Mouse (Mus musculus): ENCODE measurements at regions not wholly inside any gene's neighbourhood (a gene's known extent, or its start where the extent isn't known, plus 50 kb on each side); places are given as distances from the start of the nearest gene placed in this dataset.

DNA sequence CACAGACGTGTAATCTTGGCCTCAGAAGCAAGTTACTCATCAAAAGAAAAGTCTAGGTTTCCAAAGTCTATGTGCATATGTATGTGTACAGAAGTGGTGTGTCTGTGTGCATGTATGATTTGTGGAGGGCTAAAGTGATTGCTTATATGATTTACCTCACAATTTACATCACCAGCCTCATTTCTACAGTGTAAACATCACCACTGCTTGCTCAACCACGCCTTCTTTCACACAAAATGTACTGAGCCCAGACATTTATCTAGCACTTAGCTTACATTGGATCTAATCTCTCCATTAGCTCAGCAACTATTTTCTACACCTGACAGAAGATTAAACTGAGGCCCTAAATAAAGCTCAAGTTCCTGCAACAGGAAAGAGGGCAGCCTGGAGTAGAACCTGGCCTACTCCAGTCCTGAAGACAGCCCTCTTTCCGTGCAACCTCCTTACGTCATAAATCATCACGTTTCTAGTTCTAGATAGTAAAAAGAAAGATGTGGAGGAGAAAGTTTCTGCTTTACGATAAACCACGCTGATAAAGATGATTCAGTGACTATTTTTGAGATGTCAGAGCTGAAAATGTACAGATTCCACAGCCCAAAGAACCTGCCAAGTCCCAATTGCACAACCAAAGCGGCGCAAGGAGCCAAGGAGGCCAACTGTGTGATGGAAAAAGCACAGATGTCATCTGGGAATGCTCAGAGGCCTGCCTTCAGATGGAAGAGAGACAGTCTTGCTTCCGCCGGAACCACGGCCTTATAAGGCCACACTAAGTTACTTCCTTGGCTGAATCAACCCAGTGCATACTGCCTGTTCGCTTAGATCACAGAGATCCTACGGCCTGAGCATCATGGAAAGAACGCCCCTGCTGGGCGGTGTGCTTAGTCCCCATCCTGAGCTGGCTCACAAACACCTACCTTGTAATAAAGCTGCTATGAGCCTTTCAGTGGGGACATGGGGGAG, 72.5 kb upstream of the Thbs1 start:
- Histone ChIP-seq H3K4me1 (ENCODE audit: insufficient read depth, low read length) (peaks cover 5% of the 10 kb centered on the region; the same call in 1 of the 2 replicates), H3K9me3 (ENCODE audit: low read length) (no peaks in the 10 kb centered on the region), H3K27me3 (ENCODE audit: insufficient read depth, low read length) (no peaks in the 10 kb centered on the region), H3K9ac (replicated peaks; ENCODE audit: low read length) (no peak overlapping the region), H3K27ac (ENCODE audit: low read length) (no peak overlapping the region), H3K4me3 (ENCODE audit: low read length) (no peak overlapping the region), H3K36me3 (ENCODE audit: insufficient read depth, low read length) (no peaks in the 10 kb centered on the region), H3K4me2 (replicated peaks; ENCODE audit: low read depth, low read length) (no peak overlapping the region)
- 76% methylated on average over 16 of the region's 16 CpGs for WGBS
- ATAC-seq (ENCODE audit: low FRiP score, low TSS enrichment) = peak; percentile 79

DNA sequence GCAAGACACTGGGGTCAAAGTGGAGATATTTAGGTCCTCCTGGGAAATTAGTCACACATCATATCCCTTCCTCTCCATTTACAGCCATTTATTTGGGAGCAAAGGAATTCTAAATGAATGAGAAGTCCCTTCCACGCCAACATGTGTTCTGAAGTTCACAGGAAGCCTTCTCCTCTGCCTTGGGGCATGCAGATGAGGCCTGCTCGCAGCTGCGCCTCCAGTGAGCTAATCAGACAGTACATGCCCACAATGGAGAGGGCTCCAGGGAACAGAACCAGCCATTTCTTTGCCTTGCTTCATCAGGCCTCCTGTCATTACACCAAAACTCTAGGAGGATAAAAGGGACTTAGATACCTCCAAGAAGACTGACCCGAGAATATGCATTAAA, 71.9 kb upstream of the Thbs1 start:
- ATAC-seq (ENCODE audit: low FRiP score, low TSS enrichment) = no peak
- Histone ChIP-seq H3K27me3 (ENCODE audit: insufficient read depth, low read length) (no peaks in the 10 kb centered on the region), H3K9ac (replicated peaks; ENCODE audit: low read length) (no peak overlapping the region), H3K36me3 (ENCODE audit: insufficient read depth, low read length) (no peaks in the 10 kb centered on the region), H3K9me3 (ENCODE audit: low read length) (no peaks in the 10 kb centered on the region), H3K4me2 (replicated peaks; ENCODE audit: low read depth, low read length) (no peak overlapping the region), H3K27ac (ENCODE audit: low read length) (no peak overlapping the region), H3K4me3 (ENCODE audit: low read length) (no peak overlapping the region), H3K4me1 (ENCODE audit: insufficient read depth, low read length) (peaks cover 5% of the 10 kb centered on the region; the same call in 1 of the 2 replicates)
- WGBS = 61% methylated on average over 4 of the region's 4 CpGs

DNA sequence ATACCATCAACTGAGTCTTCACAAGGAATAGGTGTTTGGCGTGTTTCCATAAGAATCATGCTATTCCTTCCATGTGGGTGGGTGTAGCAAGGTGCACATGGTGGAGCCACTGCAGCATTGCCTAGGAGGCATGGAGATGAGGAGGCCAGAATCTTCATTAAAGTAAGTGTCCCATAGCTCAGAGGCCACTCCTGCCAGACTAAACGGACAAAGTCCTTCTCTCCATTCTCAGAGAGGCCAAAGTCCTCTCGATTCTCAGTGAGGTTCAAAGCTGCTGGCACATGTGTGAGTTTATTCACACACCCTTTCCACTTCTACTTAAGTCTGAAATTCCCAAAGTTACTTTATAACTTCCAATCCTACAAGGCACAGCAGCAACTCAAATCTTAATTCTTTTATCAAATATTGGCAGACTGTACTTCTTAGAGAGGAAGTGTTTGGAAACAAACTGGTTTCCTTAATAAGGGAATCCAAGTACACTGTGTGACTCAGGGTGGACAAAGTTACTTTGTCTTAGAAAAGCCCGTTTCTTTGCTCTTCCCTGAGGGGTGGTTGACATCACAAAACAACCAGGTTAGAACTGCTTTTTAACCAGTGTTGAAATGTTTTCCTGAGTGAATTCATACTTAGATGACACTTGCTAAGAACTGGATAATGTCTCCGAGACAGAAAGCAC, 69.2 kb upstream of the Thbs1 start:
- Histone ChIP-seq H3K4me1 (ENCODE audit: insufficient read depth, low read length) (peaks cover under 1% of the 10 kb centered on the region; the same call in 1 of the 2 replicates), H3K27ac (ENCODE audit: low read length) (no peak overlapping the region), H3K4me2 (replicated peaks; ENCODE audit: low read depth, low read length) (no peak overlapping the region), H3K9me3 (ENCODE audit: low read length) (no peaks in the 10 kb centered on the region), H3K36me3 (ENCODE audit: insufficient read depth, low read length) (no peaks in the 10 kb centered on the region), H3K27me3 (ENCODE audit: insufficient read depth, low read length) (no peaks in the 10 kb centered on the region), H3K9ac (replicated peaks; ENCODE audit: low read length) (no peak overlapping the region), H3K4me3 (ENCODE audit: low read length) (no peak overlapping the region)
- 79% methylated on average over 5 of the region's 5 CpGs for WGBS
- peak; percentile 76 for ATAC-seq (ENCODE audit: low FRiP score, low TSS enrichment)

DNA sequence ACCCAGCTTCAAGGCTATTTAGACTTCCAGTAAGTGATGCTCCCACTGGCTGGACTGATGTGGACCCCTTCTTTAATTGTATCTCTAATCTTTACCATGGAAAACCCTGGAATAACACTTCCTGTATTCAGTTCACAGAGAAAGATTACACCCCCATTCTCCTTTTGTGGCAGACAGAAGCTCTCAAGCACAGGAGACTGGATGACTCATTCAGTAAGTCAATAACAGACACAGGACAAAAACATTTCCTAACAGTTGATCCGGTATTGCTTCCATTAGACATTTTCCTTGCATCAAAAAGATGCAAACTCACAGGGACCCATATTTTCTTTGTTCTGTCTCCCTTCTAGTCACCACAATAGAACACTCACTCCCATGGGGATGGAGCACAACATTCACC, 67.0 kb upstream of the Thbs1 start:
- Histone ChIP-seq H3K4me3 (ENCODE audit: low read length) (no peak overlapping the region), H3K27ac (ENCODE audit: low read length) (no peak overlapping the region), H3K4me2 (replicated peaks; ENCODE audit: low read depth, low read length) (no peak overlapping the region), H3K9ac (replicated peaks; ENCODE audit: low read length) (no peak overlapping the region), H3K36me3 (ENCODE audit: insufficient read depth, low read length) (no peaks in the 10 kb centered on the region), H3K4me1 (ENCODE audit: insufficient read depth, low read length) (no peaks in the 10 kb centered on the region), H3K27me3 (ENCODE audit: insufficient read depth, low read length) (no peaks in the 10 kb centered on the region), H3K9me3 (ENCODE audit: low read length) (no peaks in the 10 kb centered on the region)
- no peak for ATAC-seq (ENCODE audit: low FRiP score, low TSS enrichment)
- WGBS = 72% methylated on average over 1 of the region's 1 CpGs

DNA sequence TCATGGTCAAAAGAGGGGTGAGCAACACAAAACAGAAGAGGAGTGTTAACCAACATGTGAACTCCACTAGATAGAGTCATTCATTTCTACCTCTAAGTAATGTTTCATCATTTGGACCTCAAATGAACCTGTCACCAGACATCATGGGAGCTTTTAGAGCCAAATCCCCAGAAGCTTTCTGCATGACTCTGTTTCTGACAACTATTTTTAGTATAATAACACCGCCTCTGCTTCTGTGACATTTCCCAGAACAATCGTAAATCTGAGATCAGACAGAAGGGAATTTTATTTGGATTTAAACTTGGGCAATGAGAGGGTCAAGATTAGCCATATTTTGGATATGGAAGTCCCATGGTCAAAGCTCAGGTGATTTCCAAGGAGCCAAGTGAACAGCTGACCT, 61.4 kb upstream of the Thbs1 start:
- H3K9me3 ChIP-seq (ENCODE audit: low read length) = no peaks in the 10 kb centered on the region
- H3K4me2 ChIP-seq (replicated peaks; ENCODE audit: low read depth, low read length) = no peak overlapping the region
- 77% methylated on average over 2 of the region's 2 CpGs for WGBS
- no peak overlapping the region for H3K27ac ChIP-seq (ENCODE audit: low read length)
- no peaks in the 10 kb centered on the region for H3K4me1 ChIP-seq (ENCODE audit: insufficient read depth, low read length)
- no peak overlapping the region for H3K4me3 ChIP-seq (ENCODE audit: low read length)
- no peak for ATAC-seq (ENCODE audit: low FRiP score, low TSS enrichment)
- H3K27me3 ChIP-seq (ENCODE audit: insufficient read depth, low read length) = no peaks in the 10 kb centered on the region
- no peaks in the 10 kb centered on the region for H3K36me3 ChIP-seq (ENCODE audit: insufficient read depth, low read length)
- no peak overlapping the region for H3K9ac ChIP-seq (replicated peaks; ENCODE audit: low read length)

DNA sequence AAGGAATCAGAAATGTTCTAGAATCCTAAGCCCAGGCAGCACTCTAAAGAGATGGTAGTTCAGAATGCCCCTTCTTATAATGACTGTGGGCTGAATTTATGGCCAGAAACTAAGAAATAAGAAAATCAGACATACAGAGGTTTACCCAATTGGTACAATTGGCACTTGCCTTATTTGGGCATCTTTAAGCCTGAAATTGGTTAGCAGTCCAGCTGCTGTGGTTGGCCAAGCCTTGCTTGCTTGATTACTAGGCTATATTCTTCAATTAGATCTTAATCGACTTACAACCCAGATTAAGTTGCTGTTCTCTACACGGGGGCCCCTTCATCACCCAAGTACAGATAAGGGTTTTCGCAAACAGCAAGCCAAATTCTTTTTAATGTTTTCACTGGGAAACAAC, 60.1 kb upstream of the Thbs1 start:
- no peak overlapping the region for H3K27ac ChIP-seq (ENCODE audit: low read length)
- no peaks in the 10 kb centered on the region for H3K9me3 ChIP-seq (ENCODE audit: low read length)
- H3K9ac ChIP-seq (replicated peaks; ENCODE audit: low read length) = no peak overlapping the region
- no peaks in the 10 kb centered on the region for H3K4me1 ChIP-seq (ENCODE audit: insufficient read depth, low read length)
- no peak overlapping the region for H3K4me2 ChIP-seq (replicated peaks; ENCODE audit: low read depth, low read length)
- H3K27me3 ChIP-seq (ENCODE audit: insufficient read depth, low read length) = no peaks in the 10 kb centered on the region
- H3K4me3 ChIP-seq (ENCODE audit: low read length) = no peak overlapping the region
- no peak for ATAC-seq (ENCODE audit: low FRiP score, low TSS enrichment)
- H3K36me3 ChIP-seq (ENCODE audit: insufficient read depth, low read length) = no peaks in the 10 kb centered on the region
- WGBS = 93% methylated on average over 3 of the region's 3 CpGs

DNA sequence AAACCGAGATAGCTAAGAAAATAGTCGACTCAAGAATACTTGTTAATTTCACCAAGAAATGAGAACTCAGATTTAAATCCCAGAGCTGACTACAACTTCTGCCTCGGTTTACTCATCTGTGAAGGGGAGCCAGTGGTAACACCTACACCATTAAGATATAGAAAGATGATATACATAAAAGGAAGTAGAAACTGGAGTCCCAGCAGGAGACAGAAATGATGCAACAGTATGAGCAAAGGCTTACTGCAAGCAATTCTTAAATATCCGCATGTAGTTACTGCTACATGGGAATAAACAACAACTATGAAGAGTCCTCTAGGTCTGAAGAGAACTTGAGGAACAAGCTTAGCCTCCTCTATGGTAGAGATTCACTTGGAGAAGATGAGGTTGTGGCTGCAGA, 58.2 kb upstream of the Thbs1 start:
- WGBS = 99% methylated on average over 4 of the region's 4 CpGs
- Histone ChIP-seq H3K4me2 (replicated peaks; ENCODE audit: low read depth, low read length) (no peak overlapping the region), H3K4me3 (ENCODE audit: low read length) (no peak overlapping the region), H3K27me3 (ENCODE audit: insufficient read depth, low read length) (no peaks in the 10 kb centered on the region), H3K27ac (ENCODE audit: low read length) (no peak overlapping the region), H3K36me3 (ENCODE audit: insufficient read depth, low read length) (no peaks in the 10 kb centered on the region), H3K9me3 (ENCODE audit: low read length) (no peaks in the 10 kb centered on the region), H3K9ac (replicated peaks; ENCODE audit: low read length) (no peak overlapping the region), H3K4me1 (ENCODE audit: insufficient read depth, low read length) (no peaks in the 10 kb centered on the region)
- ATAC-seq (ENCODE audit: low FRiP score, low TSS enrichment) = no peak

DNA sequence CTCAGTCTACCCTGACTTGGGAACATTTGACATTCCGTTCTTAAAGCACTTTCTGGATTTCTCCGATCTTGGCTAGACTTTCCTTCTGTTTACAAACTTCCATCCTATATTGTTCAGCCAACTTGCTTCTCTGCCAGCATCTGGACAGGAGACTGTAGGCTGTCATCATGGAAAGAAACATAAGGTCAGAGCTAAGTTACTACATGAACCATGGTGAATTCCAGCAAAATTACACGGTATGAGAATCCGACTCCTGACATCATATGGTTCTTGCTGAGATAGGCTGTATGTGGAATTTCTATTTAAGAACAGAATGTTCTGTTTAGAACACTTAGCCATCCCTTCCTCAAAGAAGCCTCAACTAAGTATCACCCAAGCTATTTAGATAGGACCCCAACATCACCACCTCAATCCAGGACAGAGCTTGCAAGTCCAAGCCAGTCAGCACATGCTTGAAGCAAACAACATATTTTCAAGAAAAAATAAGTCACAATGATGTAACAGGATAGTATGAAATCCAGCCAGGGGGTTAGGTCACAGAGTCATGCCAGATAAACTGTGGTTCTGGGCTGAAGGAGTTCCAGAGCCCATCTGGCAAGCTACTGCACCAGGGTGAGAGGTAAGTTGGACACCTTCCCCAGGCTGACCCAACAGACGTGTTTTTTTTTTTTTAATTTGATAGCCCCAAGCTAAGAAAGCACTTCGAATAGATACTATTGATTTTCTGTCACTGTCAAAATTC, 52.9 kb upstream of the Thbs1 start:
- WGBS = 88% methylated on average over 6 of the region's 6 CpGs
- H3K9ac ChIP-seq (replicated peaks; ENCODE audit: low read length) = no peak overlapping the region
- no peak overlapping the region for H3K4me3 ChIP-seq (ENCODE audit: low read length)
- ATAC-seq (ENCODE audit: low FRiP score, low TSS enrichment) = no peak
- H3K4me2 ChIP-seq (replicated peaks; ENCODE audit: low read depth, low read length) = no peak overlapping the region
- no peaks in the 10 kb centered on the region for H3K27me3 ChIP-seq (ENCODE audit: insufficient read depth, low read length)
- no peaks in the 10 kb centered on the region for H3K9me3 ChIP-seq (ENCODE audit: low read length)
- H3K36me3 ChIP-seq (ENCODE audit: insufficient read depth, low read length) = no peaks in the 10 kb centered on the region
- no peak overlapping the region for H3K27ac ChIP-seq (ENCODE audit: low read length)
- no peaks in the 10 kb centered on the region for H3K4me1 ChIP-seq (ENCODE audit: insufficient read depth, low read length)

DNA sequence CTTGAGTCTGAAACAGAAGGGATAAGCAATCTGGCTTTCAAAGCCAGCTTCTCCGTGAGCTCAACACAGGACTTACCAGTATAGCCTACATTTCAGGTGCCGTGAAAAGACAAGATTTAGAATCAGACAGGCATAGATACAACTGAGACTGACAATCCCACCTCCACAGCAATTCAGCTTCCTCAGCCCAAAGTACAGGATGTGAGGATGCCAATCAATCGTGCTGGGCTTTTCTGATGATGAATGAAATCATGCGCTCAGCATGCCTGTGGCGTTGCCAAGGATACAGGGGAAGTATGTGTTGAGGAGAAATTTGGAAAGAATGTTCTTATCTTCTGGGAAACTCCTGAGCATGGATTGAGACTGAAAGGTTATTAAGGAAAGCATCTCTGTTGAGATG, 50.4 kb upstream of the Thbs1 start:
- Histone ChIP-seq H3K4me1 (ENCODE audit: insufficient read depth, low read length) (no peaks in the 10 kb centered on the region), H3K4me2 (replicated peaks; ENCODE audit: low read depth, low read length) (no peak overlapping the region), H3K36me3 (ENCODE audit: insufficient read depth, low read length) (no peaks in the 10 kb centered on the region), H3K4me3 (ENCODE audit: low read length) (no peak overlapping the region), H3K27me3 (ENCODE audit: insufficient read depth, low read length) (no peaks in the 10 kb centered on the region), H3K9me3 (ENCODE audit: low read length) (no peaks in the 10 kb centered on the region), H3K9ac (replicated peaks; ENCODE audit: low read length) (no peak overlapping the region), H3K27ac (ENCODE audit: low read length) (no peak overlapping the region)
- ATAC-seq (ENCODE audit: low FRiP score, low TSS enrichment) = no peak
- WGBS = 86% methylated on average over 5 of the region's 5 CpGs
